11 mouse cellular contexts compared by ENCODE assay signal in the genomic region with DNA sequence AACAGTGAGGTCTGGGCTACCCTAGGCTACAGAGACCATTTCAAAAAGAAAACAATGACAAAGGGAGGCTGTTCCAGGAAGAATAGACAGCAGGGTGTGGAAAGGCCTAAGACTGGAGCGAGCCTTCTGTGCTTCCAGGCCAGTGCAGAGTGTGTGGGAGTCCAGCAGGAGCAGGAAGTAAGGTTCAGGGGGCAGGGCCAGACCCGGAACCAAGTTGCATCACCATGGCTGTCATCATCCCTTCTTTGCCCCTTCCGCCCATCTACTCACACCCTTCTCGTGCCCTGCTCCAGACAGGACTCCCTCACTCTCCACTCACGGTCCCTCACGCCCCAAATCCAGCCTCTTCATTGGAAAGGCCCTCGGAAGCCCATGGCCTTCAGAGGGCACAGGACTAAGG. TPM values are rescaled to one million over a fixed set of nuclear protein-coding genes. Genes with fewer than 3 reads are reported as not detected.
DNase-seq lines count a peak whose midpoint lies in the region; ATAC-seq and TF ChIP-seq lines count a peak whose summit lies in the region.
"Had no signal": no experiment of that assay in that cellular context is flagged by ENCODE, and none has a peak within 500 bp of the region (broad histone marks: within the 10 kb centered on the region; RNA-seq: fewer than 3 reads in every experiment).

No protein-coding gene starts in this region.

- H3K27me3 ChIP-seq in hindbrain, embryonic 12.5 days: no peaks in the 10 kb centered on the region
- H3K27me3 ChIP-seq in hindbrain, embryonic 16.5 days (replicated peaks; ENCODE audit: control insufficient read depth, insufficient read depth, low read length): no peaks in the 10 kb centered on the region
- H3K27me3 ChIP-seq in ES-Bruce4 (ENCODE audit: control insufficient read depth, insufficient read depth, low read length, poor library complexity, severe bottlenecking): no peaks in the 10 kb centered on the region
- H3K27me3 ChIP-seq in heart, embryonic 13.5 days (replicated peaks): no peaks in the 10 kb centered on the region
- H3K27me3 ChIP-seq in lung, embryonic 15.5 days: no peaks in the 10 kb centered on the region
- H3K27me3 ChIP-seq: hindbrain, embryonic 15.5 days had no signal

- peaks cover 62% of the 10 kb centered on the region for H3K4me1 ChIP-seq in hindbrain, embryonic 12.5 days
- H3K4me1 ChIP-seq in hindbrain, embryonic 16.5 days (ENCODE audit: control insufficient read depth, insufficient read depth, low read depth, low read length): peaks cover 43% of the 10 kb centered on the region
- H3K4me1 ChIP-seq in ES-Bruce4 (ENCODE audit: control insufficient read depth, insufficient read depth, low read length): peaks cover 16% of the 10 kb centered on the region
- peaks cover 85% of the 10 kb centered on the region for H3K4me1 ChIP-seq in heart, embryonic 13.5 days
- peaks cover 61% of the 10 kb centered on the region for H3K4me1 ChIP-seq in lung, embryonic 15.5 days

- 80% methylated on average over 7 of the region's 7 CpGs for WGBS in hindbrain, embryonic 12.5 days
- WGBS in hindbrain, embryonic 16.5 days: 81% methylated on average over 7 of the region's 7 CpGs
- 64% methylated on average over 7 of the region's 7 CpGs for WGBS in heart, embryonic 13.5 days
- WGBS in lung, embryonic 15.5 days: 66% methylated on average over 7 of the region's 7 CpGs

- no peak overlapping the region for H3K27ac ChIP-seq in hindbrain, embryonic 12.5 days
- H3K27ac ChIP-seq in hindbrain, embryonic 16.5 days (ENCODE audit: low read depth, low read length): no peak overlapping the region
- 0 out of 2 replicates have a peak overlapping the region, but pooled peaks have one; percentile 2 for H3K27ac ChIP-seq in ES-Bruce4 (ENCODE audit: insufficient read depth, low read length)
- H3K27ac ChIP-seq in heart, embryonic 13.5 days (replicated peaks): peak overlapping the region; percentile 73
- no peak overlapping the region for H3K27ac ChIP-seq in lung, embryonic 15.5 days
- H3K27ac ChIP-seq in left cerebral cortex, adult 2 months: no peak overlapping the region
- H3K27ac ChIP-seq: hindbrain, embryonic 15.5 days had no signal

- H3K9me3 ChIP-seq in hindbrain, embryonic 12.5 days (replicated peaks): no peaks in the 10 kb centered on the region
- H3K9me3 ChIP-seq in hindbrain, embryonic 16.5 days (ENCODE audit: control insufficient read depth, low read length): no peaks in the 10 kb centered on the region
- H3K9me3 ChIP-seq in ES-Bruce4 (replicated peaks; ENCODE audit: control insufficient read depth, insufficient read depth, low read length, poor library complexity, severe bottlenecking): no peaks in the 10 kb centered on the region
- no peaks in the 10 kb centered on the region for H3K9me3 ChIP-seq in heart, embryonic 13.5 days
- no peaks in the 10 kb centered on the region for H3K9me3 ChIP-seq in lung, embryonic 15.5 days
- H3K9me3 ChIP-seq: hindbrain, embryonic 15.5 days had no signal

- TF ChIP-seq EP300 in ES-Bruce4 (IDR thresholded peaks at IDR 0.05; ENCODE audit: insufficient read depth, low read depth, low read length): no peak

- ATAC-seq in hindbrain, embryonic 12.5 days (ENCODE audit: low FRiP score): no peak
- ATAC-seq in hindbrain, embryonic 16.5 days: no peak
- ATAC-seq in heart, embryonic 13.5 days (ENCODE audit: extremely low read depth, insufficient number of reproducible peaks, low FRiP score, low TSS enrichment): no peak
- ATAC-seq in lung, embryonic 15.5 days (ENCODE audit: borderline replicate concordance, extremely low read depth, low FRiP score, low TSS enrichment): no peak

- TF ChIP-seq POLR2A in ES-Bruce4 (IDR thresholded peaks at IDR 0.05; ENCODE audit: insufficient read depth, low read length): no peak

- H3K9ac ChIP-seq in hindbrain, embryonic 12.5 days: no peak overlapping the region
- H3K9ac ChIP-seq in hindbrain, embryonic 16.5 days (ENCODE audit: low read depth, low read length): no peak overlapping the region
- H3K9ac ChIP-seq in ES-Bruce4 (ENCODE audit: low read depth, poor library complexity, severe bottlenecking): no peak overlapping the region
- H3K9ac ChIP-seq in heart, embryonic 13.5 days: peak overlapping the region; percentile 63
- H3K9ac ChIP-seq in lung, embryonic 15.5 days: no peak overlapping the region
- H3K9ac ChIP-seq: hindbrain, embryonic 15.5 days had no signal

- H3K36me3 ChIP-seq in hindbrain, embryonic 12.5 days: peaks cover 23% of the 10 kb centered on the region
- peaks cover 6% of the 10 kb centered on the region; the same call in 1 of the 2 replicates for H3K36me3 ChIP-seq in hindbrain, embryonic 16.5 days (ENCODE audit: control insufficient read depth, insufficient read depth, low read length)
- no peaks in the 10 kb centered on the region for H3K36me3 ChIP-seq in ES-Bruce4 (ENCODE audit: control insufficient read depth, insufficient read depth, low read length, poor library complexity, severe bottlenecking)
- peaks cover 26% of the 10 kb centered on the region for H3K36me3 ChIP-seq in heart, embryonic 13.5 days
- H3K36me3 ChIP-seq in lung, embryonic 15.5 days: peaks cover 7% of the 10 kb centered on the region; the same call in 1 of the 2 replicates

- no peak overlapping the region for H3K4me3 ChIP-seq in hindbrain, embryonic 12.5 days
- no peak overlapping the region for H3K4me3 ChIP-seq in hindbrain, embryonic 16.5 days (ENCODE audit: low read length)
- H3K4me3 ChIP-seq in ES-Bruce4 (ENCODE audit: low read depth, low read length): no peak overlapping the region
- no peak overlapping the region for H3K4me3 ChIP-seq in heart, embryonic 13.5 days
- H3K4me3 ChIP-seq in lung, embryonic 15.5 days: no peak overlapping the region
- no peak overlapping the region for H3K4me3 ChIP-seq in left cerebral cortex, adult 2 months
- H3K4me3 ChIP-seq: hindbrain, embryonic 15.5 days had no signal

- H3K4me2 ChIP-seq in hindbrain, embryonic 12.5 days (replicated peaks): 0 out of 2 replicates have a peak overlapping the region, but pooled peaks have one; percentile 85
- H3K4me2 ChIP-seq in hindbrain, embryonic 16.5 days (ENCODE audit: low read length): no peak overlapping the region
- H3K4me2 ChIP-seq in heart, embryonic 13.5 days: peak overlapping the region; percentile 27
- H3K4me2 ChIP-seq in lung, embryonic 15.5 days: 0 out of 2 replicates have a peak overlapping the region, but pooled peaks have one; percentile 4

- no peak for DNase-seq in cerebellum, postnatal 14 days
- no peak for DNase-seq in spleen, postnatal 36 days (ENCODE audit: low spot score in 2 of 2)
- DNase-seq in left cerebral cortex, adult 2 months (ENCODE audit: extremely low spot score in 1 of 2, low spot score in 2 of 2): no peak
- DNase-seq: cerebellum, adult 18-20 months had no signal

- intact Hi-C loops in left cerebral cortex, adult 2 months (cut with DNase I): no loop called here

- no peak for TF ChIP-seq CTCF in ES-Bruce4 (IDR thresholded peaks at IDR 0.05; ENCODE audit: low read depth, low read length)
- TF ChIP-seq CTCF in left cerebral cortex, adult 2 months (IDR thresholded peaks at IDR 0.05): no peak

RNA-seq across cellular contexts. Expression of a gene that starts 4.7 kb away (rescaled TPM):
- 229 and 234 TPM in 2 replicates for polyA plus RNA-seq in hindbrain, embryonic 12.5 days (2016; fragmentation: Nextera tagmentation; extraction: Ambion mirVana)
- 148 and 167 TPM in 2 replicates for polyA plus RNA-seq in hindbrain, embryonic 16.5 days (2015; fragmentation: Nextera tagmentation; extraction: Ambion mirVana)
- polyA plus RNA-seq in ES-Bruce4 (2011; ENCODE audit: insufficient read depth, insufficient read length, low read depth, missing spikeins): 63.1 and 65.8 TPM in 2 replicates
- 87.2 and 90.0 TPM in 2 replicates for polyA plus RNA-seq in heart, embryonic 13.5 days (2015; fragmentation: Nextera tagmentation; extraction: Ambion mirVana)
- polyA plus RNA-seq in lung, embryonic 15.5 days (2015; fragmentation: Nextera tagmentation; extraction: Ambion mirVana): 93.7 and 96.8 TPM in 2 replicates
- 10 to 100 TPM; 11.2 to 16.4 TPM for total RNA-seq in left cerebral cortex, adult 2 months (2021)

RNA-seq across cellular contexts. Expression of a gene that starts 13.3 kb away (rescaled TPM):
- polyA plus RNA-seq in hindbrain, embryonic 12.5 days (2016; fragmentation: Nextera tagmentation; extraction: Ambion mirVana): not detected in 2 replicates
- not detected in 2 replicates for polyA plus RNA-seq in hindbrain, embryonic 16.5 days (2015; fragmentation: Nextera tagmentation; extraction: Ambion mirVana)
- polyA plus RNA-seq in ES-Bruce4 (2011; ENCODE audit: insufficient read depth, insufficient read length, low read depth, missing spikeins): not detected in 2 replicates
- not detected in 2 replicates for polyA plus RNA-seq in heart, embryonic 13.5 days (2015; fragmentation: Nextera tagmentation; extraction: Ambion mirVana)
- not detected in 2 replicates for polyA plus RNA-seq in lung, embryonic 15.5 days (2015; fragmentation: Nextera tagmentation; extraction: Ambion mirVana)
- not detected for total RNA-seq in left cerebral cortex, adult 2 months (2021)
- polyA plus RNA-seq: hindbrain, embryonic 15.5 days; stomach, embryonic 14.5 days had no signal

RNA-seq across cellular contexts. Expression of a gene that starts 29.7 kb away (rescaled TPM):
- 22.6 and 23.0 TPM in 2 replicates for polyA plus RNA-seq in hindbrain, embryonic 12.5 days (2016; fragmentation: Nextera tagmentation; extraction: Ambion mirVana)
- polyA plus RNA-seq in hindbrain, embryonic 16.5 days (2015; fragmentation: Nextera tagmentation; extraction: Ambion mirVana): 22.5 and 23.1 TPM in 2 replicates
- polyA plus RNA-seq in ES-Bruce4 (2011; ENCODE audit: insufficient read depth, insufficient read length, low read depth, missing spikeins): 17.1 and 17.5 TPM in 2 replicates
- 15.3 and 16.9 TPM in 2 replicates for polyA plus RNA-seq in heart, embryonic 13.5 days (2015; fragmentation: Nextera tagmentation; extraction: Ambion mirVana)
- 18.3 and 19.7 TPM in 2 replicates for polyA plus RNA-seq in lung, embryonic 15.5 days (2015; fragmentation: Nextera tagmentation; extraction: Ambion mirVana)
- total RNA-seq in left cerebral cortex, adult 2 months (2021): 10 to 100 TPM; 12.5 to 13.1 TPM

RNA-seq across cellular contexts. Expression of a gene that starts 29.8 kb away (rescaled TPM):
- 49.6 and 51.0 TPM in 2 replicates for polyA plus RNA-seq in hindbrain, embryonic 12.5 days (2016; fragmentation: Nextera tagmentation; extraction: Ambion mirVana)
- polyA plus RNA-seq in hindbrain, embryonic 16.5 days (2015; fragmentation: Nextera tagmentation; extraction: Ambion mirVana): 33.1 and 37.0 TPM in 2 replicates
- polyA plus RNA-seq in ES-Bruce4 (2011; ENCODE audit: insufficient read depth, insufficient read length, low read depth, missing spikeins): 20.9 and 25.2 TPM in 2 replicates
- 38.1 and 42.2 TPM in 2 replicates for polyA plus RNA-seq in heart, embryonic 13.5 days (2015; fragmentation: Nextera tagmentation; extraction: Ambion mirVana)
- polyA plus RNA-seq in lung, embryonic 15.5 days (2015; fragmentation: Nextera tagmentation; extraction: Ambion mirVana): 51.2 and 53.2 TPM in 2 replicates
- total RNA-seq in left cerebral cortex, adult 2 months (2021): 10 to 100 TPM; 36.2 to 36.9 TPM

Comparison
In these comparisons a context has a peak if more than half of its experiments do, and no peak if none do; other contexts are left out.
1. H3K27ac ChIP-seq: peak in ES-Bruce4 (single experiment) and heart, embryonic 13.5 days (single experiment); none in hindbrain, embryonic 12.5 days (single experiment), hindbrain, embryonic 16.5 days (single experiment), lung, embryonic 15.5 days (single experiment) and left cerebral cortex, adult 2 months (single experiment).